Mouse (Mus musculus): ENCODE measurements around the gene Fuca1. TPM values are rescaled to one million over a fixed set of nuclear protein-coding genes. Genes with fewer than 3 reads are reported as not detected.

Gene Fuca1
- total and polyA plus RNA-seq, 3 experiments = 32.6 to 77.6 (median 66.5) TPM

GRCm38 (mm10) chr4:135987714-135988113 is 67.2 kb downstream of the Fuca1 start:
- Histone ChIP-seq H3K79me2 (replicated peaks; ENCODE audit: control insufficient read depth, extremely low read depth, insufficient read depth, poor library complexity, severe bottlenecking) (peaks cover 21% of the 10 kb centered on the region), H3K4me2 (ENCODE audit: insufficient read depth, low read depth, poor library complexity, severe bottlenecking) (peak overlapping the region; percentile 82), H3K4me1 (ENCODE audit: control insufficient read depth in 1 of 2, insufficient read depth in 2 of 2) (peaks cover 2 to 26% of the 10 kb centered on the region in 2 experiments; a peak in 2 of 4 replicates), H3K9me3 (replicated peaks; ENCODE audit: low read length) (peaks cover 7% of the 10 kb centered on the region), H3K27ac (ENCODE audit: insufficient read depth, low read depth) (no peak overlapping the region), H3K36me3 (replicated peaks in 1 of 2; ENCODE audit: control insufficient read depth in 1 of 2, insufficient read depth in 1 of 2, low read length in 1 of 2) (peaks cover 17 to 28% of the 10 kb centered on the region in 2 experiments), H3K27me3 (replicated peaks) (no peaks in the 10 kb centered on the region), H3K9ac (ENCODE audit: insufficient read depth, low read depth) (peak overlapping the region; percentile 70), H3K4me3 (replicated peaks in 1 of 3; ENCODE audit: low read depth in 2 of 3, low read length in 2 of 3, poor library complexity in 1 of 3) (peak overlapping the region in 2 of 3 experiments; percentile 62 to 99)
- in situ Hi-C loops (cut with MboI; ENCODE audit: low pct_ligation_motif_present, low pct_unique_long_range_greater_than_20kb, low sequenced_read_pairs) = loop anchor here (5.0 kb wide), 1 partner anchor 45 kb away; no protein-coding TSS in a partner anchor
- DNase-seq (ENCODE audit: extremely low read depth) = no peak
- dilution Hi-C loops (cut with MboI; ENCODE audit: extremely low pct_ligation_motif_present, extremely low pct_unique_long_range_greater_than_20kb, low sequenced_read_pairs) = no loop called here
- TF ChIP-seq UBTF (IDR thresholded peaks at IDR 0.05; ENCODE audit: low read depth, low read length) (no peak), RCOR1 (conservative IDR thresholded peaks at IDR 0.05; ENCODE audit: low read depth, low read length) (no peak), ZKSCAN1 (IDR thresholded peaks at IDR 0.05; ENCODE audit: borderline replicate concordance, low read depth, low read length) (no peak)

Other genes starting within 250 kb of the Fuca1 start
- gene Ifnlr1, start 234.4 kb upstream of the Fuca1 start, total RNA-seq (2012; rRNA removed) = 0.04 TPM in 1 of 2 replicates, not detected in the other
- gene Ifnlr1, start 234.4 kb upstream of the Fuca1 start, total RNA-seq (2014; rRNA removed) = not detected in 2 replicates
- not detected in 2 replicates for gene Ifnlr1, start 234.4 kb upstream of the Fuca1 start, polyA plus RNA-seq (2012; ENCODE audit: insufficient read length, low read depth)
- not detected in 2 replicates for gene Il22ra1, start 192.6 kb upstream of the Fuca1 start, total RNA-seq (2012; rRNA removed)
- gene Il22ra1, start 192.6 kb upstream of the Fuca1 start, total RNA-seq (2014; rRNA removed) = not detected in 2 replicates
- gene Il22ra1, start 192.6 kb upstream of the Fuca1 start, polyA plus RNA-seq (2012; ENCODE audit: insufficient read length, low read depth) = not detected in 2 replicates
- 0.04 TPM in 1 of 2 replicates, not detected in the other for gene Myom3, start 161.0 kb upstream of the Fuca1 start, total RNA-seq (2012; rRNA removed)
- not detected in 2 replicates for gene Myom3, start 161.0 kb upstream of the Fuca1 start, total RNA-seq (2014; rRNA removed)
- gene Myom3, start 161.0 kb upstream of the Fuca1 start, polyA plus RNA-seq (2012; ENCODE audit: insufficient read length, low read depth) = not detected in 2 replicates
- gene Srsf10, start 65.0 kb upstream of the Fuca1 start, total RNA-seq (2012; rRNA removed) = 85.7 and 127 TPM in 2 replicates
- 179 and 197 TPM in 2 replicates for gene Srsf10, start 65.0 kb upstream of the Fuca1 start, total RNA-seq (2014; rRNA removed)
- gene Srsf10, start 65.0 kb upstream of the Fuca1 start, polyA plus RNA-seq (2012; ENCODE audit: insufficient read length, low read depth) = 291 and 341 TPM in 2 replicates
- gene Pnrc2, start 46.9 kb upstream of the Fuca1 start, total RNA-seq (2012; rRNA removed) = 22.2 and 30.5 TPM in 2 replicates
- gene Pnrc2, start 46.9 kb upstream of the Fuca1 start, total RNA-seq (2014; rRNA removed) = 46.9 and 55.0 TPM in 2 replicates
- gene Pnrc2, start 46.9 kb upstream of the Fuca1 start, polyA plus RNA-seq (2012; ENCODE audit: insufficient read length, low read depth) = 32.8 and 34.4 TPM in 2 replicates
- gene Cnr2, start 25.3 kb upstream of the Fuca1 start, total RNA-seq (2012; rRNA removed) = 5.6 and 6.5 TPM in 2 replicates
- 13.5 and 13.8 TPM in 2 replicates for gene Cnr2, start 25.3 kb upstream of the Fuca1 start, total RNA-seq (2014; rRNA removed)
- 9.4 and 10.6 TPM in 2 replicates for gene Cnr2, start 25.3 kb upstream of the Fuca1 start, polyA plus RNA-seq (2012; ENCODE audit: insufficient read length, low read depth)
- gene Hmgcl, start 25.7 kb downstream of the Fuca1 start, total RNA-seq (2012; rRNA removed) = 32.4 and 42.7 TPM in 2 replicates
- 38.0 and 39.5 TPM in 2 replicates for gene Hmgcl, start 25.7 kb downstream of the Fuca1 start, total RNA-seq (2014; rRNA removed)
- gene Hmgcl, start 25.7 kb downstream of the Fuca1 start, polyA plus RNA-seq (2012; ENCODE audit: insufficient read length, low read depth) = 27.2 and 27.6 TPM in 2 replicates
- 39.4 and 40.5 TPM in 2 replicates for gene Gale, start 43.0 kb downstream of the Fuca1 start, total RNA-seq (2012; rRNA removed)
- gene Gale, start 43.0 kb downstream of the Fuca1 start, total RNA-seq (2014; rRNA removed) = 32.9 and 34.8 TPM in 2 replicates
- 23.6 and 23.8 TPM in 2 replicates for gene Gale, start 43.0 kb downstream of the Fuca1 start, polyA plus RNA-seq (2012; ENCODE audit: insufficient read length, low read depth)
- gene Lypla2, start 51.9 kb downstream of the Fuca1 start, total RNA-seq (2012; rRNA removed) = 54.0 and 54.9 TPM in 2 replicates
- 55.9 and 57.2 TPM in 2 replicates for gene Lypla2, start 51.9 kb downstream of the Fuca1 start, total RNA-seq (2014; rRNA removed)
- gene Lypla2, start 51.9 kb downstream of the Fuca1 start, polyA plus RNA-seq (2012; ENCODE audit: insufficient read length, low read depth) = 91.8 and 96.5 TPM in 2 replicates
- gene Pithd1, start 66.5 kb downstream of the Fuca1 start, total RNA-seq (2012; rRNA removed) = 53.2 and 65.4 TPM in 2 replicates
- 87.5 and 93.2 TPM in 2 replicates for gene Pithd1, start 66.5 kb downstream of the Fuca1 start, total RNA-seq (2014; rRNA removed)
- gene Pithd1, start 66.5 kb downstream of the Fuca1 start, polyA plus RNA-seq (2012; ENCODE audit: insufficient read length, low read depth) = 53.2 and 67.1 TPM in 2 replicates
- gene Eloa, start 101.0 kb downstream of the Fuca1 start, total RNA-seq (2012; rRNA removed) = 45.8 and 52.2 TPM in 2 replicates
- gene Eloa, start 101.0 kb downstream of the Fuca1 start, total RNA-seq (2014; rRNA removed) = 64.9 and 66.0 TPM in 2 replicates
- gene Eloa, start 101.0 kb downstream of the Fuca1 start, polyA plus RNA-seq (2012; ENCODE audit: insufficient read length, low read depth) = 61.6 and 66.2 TPM in 2 replicates
- gene Rpl11, start 132.7 kb downstream of the Fuca1 start, total RNA-seq (2012; rRNA removed) = 2,513 and 2,636 TPM in 2 replicates
- 1,648 and 1,661 TPM in 2 replicates for gene Rpl11, start 132.7 kb downstream of the Fuca1 start, total RNA-seq (2014; rRNA removed)
- gene Rpl11, start 132.7 kb downstream of the Fuca1 start, polyA plus RNA-seq (2012; ENCODE audit: insufficient read length, low read depth) = 1,170 and 1,488 TPM in 2 replicates
- 41.1 and 85.5 TPM in 2 replicates for gene Id3, start 222.8 kb downstream of the Fuca1 start, total RNA-seq (2012; rRNA removed)
- 96.0 and 116 TPM in 2 replicates for gene Id3, start 222.8 kb downstream of the Fuca1 start, total RNA-seq (2014; rRNA removed)
- gene Id3, start 222.8 kb downstream of the Fuca1 start, polyA plus RNA-seq (2012; ENCODE audit: insufficient read length, low read depth) = 17.6 and 18.3 TPM in 2 replicates

Data from CH12.LX (cell line).